Mouse (Mus musculus) olfactory bulb, adult 2 months (tissue): Measurements from ENCODE around the gene Rbm42. TPM values are rescaled to one million over a fixed set of nuclear protein-coding genes. Genes with fewer than 3 reads are reported as not detected.

Source experiments
- H3K27ac ChIP-seq: fragments of 200-500 bp; 2 replicates; pipeline ENCODE4 v1.5.1; 2012; ENCODE audit warnings: low read depth, low read length; ENCODE audit not compliant: insufficient read depth
- H3K4me1 ChIP-seq: fragments of 200-500 bp; 2 replicates; pipeline ENCODE4 v1.6.1; 2012; ENCODE audit warnings: low read length; ENCODE audit not compliant: control insufficient read depth, insufficient read depth
- H3K4me3 ChIP-seq: fragments of 200-500 bp; 2 replicates; pipeline ENCODE4 v1.5.1; 2012; ENCODE audit warnings: mild to moderate bottlenecking, low read depth, low read length, moderate library complexity; ENCODE audit not compliant: insufficient read depth
- CTCF ChIP-seq: fragments of 200-500 bp; IDR thresholded peaks from 2 replicates; pipeline ENCODE4 v1.5.1; 2012; ENCODE audit warnings: low read depth, mild to moderate bottlenecking, low read length, moderate library complexity; ENCODE audit not compliant: insufficient read depth
- POLR2A ChIP-seq: fragments of 200-500 bp; IDR thresholded peaks from 2 replicates; pipeline ENCODE4 v1.6.1; 2012; ENCODE audit warnings: mild to moderate bottlenecking, low read depth, low read length, moderate library complexity; ENCODE audit not compliant: insufficient read depth
- WGBS: fragments of 180-500 bp; shearing (Covaris S2); methylation state at CpG from one replicate; pipeline ENCODE4 v1.1.7; 2018; 5-methylcytosine and 5-hydroxymethylcytosine counted together
- polyA plus RNA-seq: library from polyadenylated mRNA; stranded (reverse); fragments of >200 nt; gene quantifications from 2 replicates; pipeline ENCODE4 v1.2.4, GENCODE M21; 2012; ENCODE audit warnings: low replicate concordance; ENCODE audit not compliant: missing spikeins, insufficient read depth, insufficient read length

Gene Rbm42
- polyA plus RNA-seq, 1 experiment, result not detected

GRCm38 (mm10) chr7:30596093-30596492 is 54.0 kb downstream of the Rbm42 start:
- Histone ChIP-seq H3K27ac (no peak overlapping the region), H3K4me1 (peaks cover 5% of the 10 kb centered on the region), H3K4me3 (no peak overlapping the region)
- 84% methylated on average over 5 of the region's 5 CpGs for WGBS
- TF ChIP-seq POLR2A (no peak), CTCF (no peak)

- Histone ChIP-seq H3K4me1 (peaks cover 4% of the 10 kb centered on the region), H3K4me3 (no peak overlapping the region), H3K27ac (no peak overlapping the region)
- TF ChIP-seq POLR2A (no peak), CTCF (no peak)
- 59% methylated on average over 4 of the region's 4 CpGs for WGBS
These were observed 55.5 kb downstream of the Rbm42 start for GRCm38 (mm10) chr7:30594510-30595024.

DNA sequence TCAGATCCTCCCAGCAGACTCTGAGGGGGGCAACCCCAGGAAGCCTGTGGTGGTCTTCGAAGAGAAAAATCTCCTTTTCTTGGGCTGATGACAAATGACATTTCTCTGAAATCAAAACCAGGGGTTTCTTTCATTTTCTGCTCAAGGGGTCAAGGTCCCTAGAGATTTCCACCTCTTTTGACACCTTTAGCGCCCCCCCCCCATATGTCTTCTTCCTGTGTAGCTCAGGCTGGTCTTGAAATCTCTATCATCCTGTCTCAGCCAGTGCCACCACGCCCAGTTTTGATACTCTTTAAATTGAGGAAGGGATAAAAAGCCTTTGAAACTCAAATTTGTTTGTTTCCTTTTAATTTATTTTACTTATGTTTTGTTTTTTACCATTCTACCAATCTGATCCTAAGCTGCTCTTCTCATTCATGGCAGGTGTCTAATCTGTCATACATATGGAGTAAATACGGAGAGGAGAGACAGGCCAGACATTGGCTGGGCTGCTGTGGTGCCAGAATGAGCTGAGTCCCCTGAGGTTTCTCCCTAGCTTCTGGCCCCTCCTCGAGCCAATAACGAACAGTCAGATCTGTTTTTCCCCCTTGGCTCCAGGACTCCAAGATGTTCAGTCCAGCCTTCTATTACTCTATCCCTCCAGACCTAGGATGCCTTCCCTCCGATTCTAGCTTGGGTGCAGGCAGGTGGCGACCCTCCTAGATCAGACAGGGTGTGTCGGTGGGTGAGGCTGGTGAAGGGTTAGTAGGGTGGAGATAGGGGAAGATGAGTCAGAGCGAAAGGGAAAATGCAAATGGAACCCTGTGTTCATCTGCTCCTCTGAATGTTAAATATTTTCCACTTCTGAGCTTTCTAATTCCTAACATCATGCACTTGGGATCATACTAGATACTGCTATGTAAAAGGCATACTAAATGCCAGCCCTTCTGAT is 56.3 kb downstream of the Rbm42 start:
- H3K27ac ChIP-seq, result no peak overlapping the region
- TF ChIP-seq POLR2A, result no peak
- no peak for TF ChIP-seq CTCF
- H3K4me1 ChIP-seq, result peaks cover 5% of the 10 kb centered on the region
- no peak overlapping the region for H3K4me3 ChIP-seq
- WGBS, result 74% methylated on average over 10 of the region's 10 CpGs

DNA sequence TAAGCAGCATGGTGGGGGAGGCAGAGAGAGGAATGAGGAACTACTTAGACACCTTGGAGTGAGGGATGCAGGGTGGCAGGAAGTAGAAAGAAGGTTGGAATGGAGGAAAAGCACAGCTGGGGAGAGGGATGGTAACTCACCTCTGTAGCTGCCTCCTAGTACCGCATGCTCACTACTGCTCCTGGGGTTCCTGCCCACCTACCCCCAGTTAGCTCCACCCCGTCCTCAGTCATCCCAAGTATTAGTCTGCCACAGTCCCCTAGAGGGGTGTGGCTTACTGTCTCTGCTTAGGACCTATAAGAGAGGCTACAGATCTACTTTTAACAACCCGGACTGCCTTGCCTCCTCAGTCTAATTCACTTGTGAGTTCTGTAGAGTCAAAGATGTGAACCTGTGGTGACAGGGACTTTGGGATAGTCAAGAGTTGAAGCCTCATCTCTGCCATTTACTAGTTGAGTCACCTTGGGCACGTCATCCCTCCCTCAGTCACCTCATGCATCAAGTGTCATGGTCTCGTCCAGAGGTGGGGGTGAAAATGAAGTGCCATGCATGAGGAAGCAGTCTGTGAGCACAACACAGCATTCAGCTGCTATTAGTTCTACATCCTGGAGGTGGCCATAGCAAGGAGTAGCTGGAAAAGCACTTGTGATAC is 57.2 kb downstream of the Rbm42 start:
- Histone ChIP-seq H3K27ac (no peak overlapping the region), H3K4me3 (no peak overlapping the region), H3K4me1 (peaks cover 5% of the 10 kb centered on the region)
- TF ChIP-seq CTCF (no peak), POLR2A (no peak)
- WGBS, result 69% methylated on average over 5 of the region's 5 CpGs

GRCm38 (mm10) chr7:30591605-30591951 is 58.5 kb downstream of the Rbm42 start:
- TF ChIP-seq CTCF, result no peak
- TF ChIP-seq POLR2A, result no peak
- Histone ChIP-seq H3K4me3 (no peak overlapping the region), H3K4me1 (peaks cover 11% of the 10 kb centered on the region), H3K27ac (no peak overlapping the region)
- 40% methylated on average over 4 of the region's 4 CpGs for WGBS

Other genes with a start within 250 kb of the Rbm42 start
- not detected in 2 replicates for gene Tyrobp, start 236.6 kb downstream of the Rbm42 start, polyA plus RNA-seq
- not detected in 2 replicates for gene Hcst, start 230.5 kb downstream of the Rbm42 start, polyA plus RNA-seq
- not detected in 2 replicates for gene Nfkbid, start 228.6 kb downstream of the Rbm42 start, polyA plus RNA-seq
- 174 TPM in 1 of 2 replicates, not detected in the other for gene Aplp1, start 204.8 kb downstream of the Rbm42 start, polyA plus RNA-seq
- not detected in 2 replicates for gene Kirrel2, start 192.6 kb downstream of the Rbm42 start, polyA plus RNA-seq
- gene Nphs1, start 192.0 kb downstream of the Rbm42 start, polyA plus RNA-seq, result not detected in 2 replicates
- not detected in 2 replicates for gene Prodh2, start 156.7 kb downstream of the Rbm42 start, polyA plus RNA-seq
- not detected in 2 replicates for gene Arhgap33, start 115.3 kb downstream of the Rbm42 start, polyA plus RNA-seq
- not detected in 2 replicates for gene Hspb6, start 98.1 kb downstream of the Rbm42 start, polyA plus RNA-seq
- gene Proser3, start 98.0 kb downstream of the Rbm42 start, polyA plus RNA-seq, result not detected in 2 replicates
- not detected in 2 replicates for gene Lin37, start 90.5 kb downstream of the Rbm42 start, polyA plus RNA-seq
- gene U2af1l4, start 87.0 kb downstream of the Rbm42 start, polyA plus RNA-seq, result not detected in 2 replicates
- not detected in 2 replicates for gene Gm49396, start 87.0 kb downstream of the Rbm42 start, polyA plus RNA-seq
- not detected in 2 replicates for gene Psenen, start 86.7 kb downstream of the Rbm42 start, polyA plus RNA-seq
- not detected in 2 replicates for gene Igflr1, start 84.9 kb downstream of the Rbm42 start, polyA plus RNA-seq
- 696 TPM in 1 of 2 replicates, not detected in the other for gene Kmt2b, start 61.6 kb downstream of the Rbm42 start, polyA plus RNA-seq
- gene Zbtb32, start 51.4 kb downstream of the Rbm42 start, polyA plus RNA-seq, result not detected in 2 replicates
- not detected in 2 replicates for gene Upk1a, start 37.5 kb downstream of the Rbm42 start, polyA plus RNA-seq
- gene Cox6b1, start 24.2 kb downstream of the Rbm42 start, polyA plus RNA-seq, result 1,523 TPM in 1 of 2 replicates, not detected in the other
- not detected in 2 replicates for gene Etv2, start 14.5 kb downstream of the Rbm42 start, polyA plus RNA-seq
- gene Haus5, start 14.7 kb upstream of the Rbm42 start, polyA plus RNA-seq, result not detected in 2 replicates
- gene Pmis2, start 21.3 kb upstream of the Rbm42 start, polyA plus RNA-seq, result not detected in 2 replicates
- gene 2200002J24Rik, start 48.6 kb upstream of the Rbm42 start, polyA plus RNA-seq, result not detected in 2 replicates
- gene Atp4a, start 61.9 kb upstream of the Rbm42 start, polyA plus RNA-seq, result not detected in 2 replicates
- gene Tmem147, start 79.2 kb upstream of the Rbm42 start, polyA plus RNA-seq, result not detected in 2 replicates
- not detected in 2 replicates for gene Gapdhs, start 93.4 kb upstream of the Rbm42 start, polyA plus RNA-seq
- not detected in 2 replicates for gene Sbsn, start 101.2 kb upstream of the Rbm42 start, polyA plus RNA-seq
- not detected in 2 replicates for gene Dmkn, start 113.4 kb upstream of the Rbm42 start, polyA plus RNA-seq
- gene Krtdap, start 137.6 kb upstream of the Rbm42 start, polyA plus RNA-seq, result not detected in 2 replicates
- not detected in 2 replicates for gene Ffar2, start 173.5 kb upstream of the Rbm42 start, polyA plus RNA-seq
- gene Ffar3, start 205.9 kb upstream of the Rbm42 start, polyA plus RNA-seq, result not detected in 2 replicates
- not detected in 2 replicates for gene Ffar1, start 211.2 kb upstream of the Rbm42 start, polyA plus RNA-seq
- not detected in 2 replicates for gene Cd22, start 230.0 kb upstream of the Rbm42 start, polyA plus RNA-seq